Mouse (Mus musculus): ENCODE measurements around the gene Neu1.
"Not testable (repeated sequence)": the region's sequence is repeated elsewhere in the genome, so short reads cannot be mapped to it uniquely, and the experiment has no call there.

- TF ChIP-seq GATA1 (IDR thresholded peaks at IDR 0.05; ENCODE audit: borderline replicate concordance, low read length); FLI1 (IDR thresholded peaks at IDR 0.05; ENCODE audit: low read length): not testable (repeated sequence)
Measured at GRCm38 (mm10) chr17:34970850-34971249, 39.8 kb downstream of the Neu1 start.
